Mouse (Mus musculus) neural tube, postnatal 0 days (tissue): ENCODE measurements around the gene 4933424G06Rik. TPM values are rescaled to one million over a fixed set of nuclear protein-coding genes. Genes with fewer than 3 reads are reported as not detected.

Source experiments
- microRNA-seq: library from miRNA; unstranded; fragments of <30 nt; microRNA quantifications from one replicate; pipeline ENCODE4, GENCODE M21; 2016
- polyA plus RNA-seq: library from polyadenylated mRNA; unstranded; fragments of >200 nt; fragmentation: Nextera tagmentation; extraction: Ambion mirVana; gene quantifications from 2 replicates; pipeline ENCODE4 v1.2.1, GENCODE M21; 2015

Gene 4933424G06Rik
- 0.48 and 1.4 TPM in 2 replicates for polyA plus RNA-seq

GRCm38 (mm10) chr1:36709854-36710280 is at the start of gene 4933424G06Rik:
4933424G06Rik (plus strand) TSS chr1:36710149.

DNA sequence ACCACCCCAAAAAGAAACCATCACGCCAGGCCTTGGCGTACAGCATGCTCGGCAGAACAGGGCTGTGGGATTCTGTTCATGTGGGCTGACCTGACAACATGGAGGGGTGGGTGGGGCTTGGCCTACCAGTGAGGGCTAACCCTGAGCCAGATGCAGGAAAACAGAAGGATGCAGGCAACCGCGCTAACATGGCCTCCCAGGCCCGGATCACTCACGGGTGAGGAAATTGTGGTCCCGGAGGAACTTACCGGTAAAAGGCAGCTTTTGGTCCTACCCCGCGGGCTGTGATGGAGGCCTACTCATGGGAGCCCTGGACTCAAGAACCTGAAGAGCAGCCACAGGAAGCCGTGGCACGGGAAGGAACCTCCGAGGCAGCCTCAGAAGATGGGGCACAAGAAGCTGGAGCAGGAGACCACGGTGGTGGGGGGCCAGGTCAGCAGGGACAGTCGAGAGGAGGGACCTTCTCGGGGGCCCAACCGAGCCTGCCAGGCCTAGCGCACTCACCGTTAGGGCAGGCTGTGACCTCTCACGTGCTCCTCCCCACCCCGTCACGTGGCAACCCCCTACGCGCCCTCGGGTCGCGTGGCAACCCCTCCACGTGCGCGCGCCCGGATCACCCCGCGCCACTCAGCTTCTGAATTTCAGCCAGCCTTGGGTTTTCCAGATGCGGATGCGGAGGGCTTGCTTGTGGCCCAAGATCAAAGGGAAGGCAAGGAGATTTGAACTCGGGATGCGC is 27.2 kb upstream of the 4933424G06Rik start, which contains the start of gene Fam178b:
Fam178b (minus strand) TSS at position 564 of the 736 bp plus-strand sequence.

GRCm38 (mm10) chr1:36691271-36692155 is 18.4 kb upstream of the 4933424G06Rik start, which contains the start of gene Cox5b:
Cox5b (plus strand) TSS chr1:36691449.

GRCm38 (mm10) chr1:36714311-36714710 is 4.4 kb downstream of the 4933424G06Rik start, which contains the start of gene Actr1b:
Actr1b (minus strand) TSS chr1:36714422.

GRCm38 (mm10) chr1:36761568-36761967 is 51.6 kb downstream of the 4933424G06Rik start, which contains the start of gene Zap70:
Zap70 (plus strand) TSS chr1:36761798.

Small RNA genes within 50 kb of the gene (microRNA-seq; reads per million reads assigned to microRNA genes)
- not detected for gene Gm24133

Other genes starting within 250 kb of the 4933424G06Rik start
- 10.9 and 12.5 TPM in 2 replicates for gene Cnnm4, start 238.5 kb upstream of the 4933424G06Rik start, polyA plus RNA-seq
- 5.5 and 6.0 TPM in 2 replicates for gene Cnnm3, start 198.3 kb upstream of the 4933424G06Rik start, polyA plus RNA-seq
- 12.1 and 12.8 TPM in 2 replicates for gene Ankrd23, start 173.3 kb upstream of the 4933424G06Rik start, polyA plus RNA-seq
- gene Gm42417, start 170.7 kb upstream of the 4933424G06Rik start, polyA plus RNA-seq, result 1.0 TPM in 1 of 2 replicates, not detected in the other
- 37.0 and 39.4 TPM in 2 replicates for gene Ankrd39, start 162.7 kb upstream of the 4933424G06Rik start, polyA plus RNA-seq
- gene Sema4c, start 151.8 kb upstream of the 4933424G06Rik start, polyA plus RNA-seq, result 13.3 and 15.0 TPM in 2 replicates
- gene Fam178b, start 27.0 kb upstream of the 4933424G06Rik start, polyA plus RNA-seq, result 0.37 and 0.61 TPM in 2 replicates
- gene Cox5b, start 18.7 kb upstream of the 4933424G06Rik start, polyA plus RNA-seq, result 1,119 and 1,157 TPM in 2 replicates
- gene Actr1b, start 4.3 kb downstream of the 4933424G06Rik start, polyA plus RNA-seq, result 107 and 117 TPM in 2 replicates
- gene Zap70, start 51.6 kb downstream of the 4933424G06Rik start, polyA plus RNA-seq, result 1.5 TPM in 2 replicates
- 9.6 and 9.7 TPM in 2 replicates for gene Tmem131, start 233.5 kb downstream of the 4933424G06Rik start, polyA plus RNA-seq